Mouse (Mus musculus) midbrain, embryonic 12.5 days (tissue): ENCODE data around the gene Tmigd1. TPM values are rescaled to one million over a fixed set of nuclear protein-coding genes. Genes with fewer than 3 reads are reported as not detected.
A peak's percentile ranks its signal among the peaks of the same experiment; 100 is the strongest.
"Not testable (repeated sequence)": the region's sequence is repeated elsewhere in the genome, so short reads cannot be mapped to it uniquely, and the experiment has no call there.

Experiments used
- ATAC-seq: fragments of 200-750 bp; cut with Nextera tagmentation; 2 replicates; pipeline ENCODE4 v1.8.0; 2017; ENCODE audit warnings: low read depth, moderate TSS enrichment, moderate library complexity; ENCODE audit not compliant: low FRiP score
- H3K27ac ChIP-seq: fragments of 300-500 bp; sonication (generic); replicated peaks from 2 replicates; pipeline ENCODE4 v1.5.1; 2016; ENCODE audit warnings: mild to moderate bottlenecking
- H3K27me3 ChIP-seq: fragments of 300-500 bp; sonication (generic); 2 replicates; pipeline ENCODE4 v1.6.1; 2016; ENCODE audit warnings: mild to moderate bottlenecking
- H3K36me3 ChIP-seq: fragments of 300-500 bp; sonication (generic); 2 replicates; pipeline ENCODE4 v1.6.1; 2016
- H3K4me1 ChIP-seq: fragments of 300-500 bp; sonication (generic); 2 replicates; pipeline ENCODE4 v1.6.1; 2016
- H3K4me2 ChIP-seq: fragments of 300-500 bp; sonication (generic); replicated peaks from 2 replicates; pipeline ENCODE4 v1.6.1; 2016; ENCODE audit warnings: mild to moderate bottlenecking, moderate library complexity
- H3K4me3 ChIP-seq: fragments of 300-500 bp; sonication (generic); 2 replicates; pipeline ENCODE4 v1.5.1; 2016; ENCODE audit warnings: mild to moderate bottlenecking
- H3K9ac ChIP-seq: fragments of 300-500 bp; sonication (generic); replicated peaks from 2 replicates; pipeline ENCODE4 v1.6.1; 2016; ENCODE audit warnings: mild to moderate bottlenecking, moderate library complexity
- H3K9me3 ChIP-seq: fragments of 300-500 bp; sonication (generic); 2 replicates; pipeline ENCODE4 v1.6.1; 2016; ENCODE audit warnings: mild to moderate bottlenecking
- WGBS: fragments of 180-500 bp; shearing (Covaris S2); methylation state at CpG from one replicate; pipeline ENCODE4 v1.1.7; 2016; 5-methylcytosine and 5-hydroxymethylcytosine counted together
- polyA plus RNA-seq: library from polyadenylated mRNA; unstranded; fragments of >200 nt; fragmentation: Nextera tagmentation; extraction: Ambion mirVana; gene quantifications from 2 replicates; pipeline ENCODE4 v1.2.1, GENCODE M21; 2016

Tmigd1 gene
- polyA plus RNA-seq, 1 experiment from 2014 or later = not detected

- WGBS = 90% methylated on average over 2 of the region's 2 CpGs
- Histone ChIP-seq H3K27ac (no peak overlapping the region), H3K4me3 (no peak overlapping the region), H3K4me1 (no peaks in the 10 kb centered on the region), H3K9ac (no peak overlapping the region), H3K27me3 (no peaks in the 10 kb centered on the region), H3K4me2 (no peak overlapping the region), H3K36me3 (no peaks in the 10 kb centered on the region), H3K9me3 (no peaks in the 10 kb centered on the region)
- ATAC-seq = no peak
These were observed 2.4 kb downstream of the Tmigd1 start for GRCm38 (mm10) chr11:76904340-76904739.

DNA sequence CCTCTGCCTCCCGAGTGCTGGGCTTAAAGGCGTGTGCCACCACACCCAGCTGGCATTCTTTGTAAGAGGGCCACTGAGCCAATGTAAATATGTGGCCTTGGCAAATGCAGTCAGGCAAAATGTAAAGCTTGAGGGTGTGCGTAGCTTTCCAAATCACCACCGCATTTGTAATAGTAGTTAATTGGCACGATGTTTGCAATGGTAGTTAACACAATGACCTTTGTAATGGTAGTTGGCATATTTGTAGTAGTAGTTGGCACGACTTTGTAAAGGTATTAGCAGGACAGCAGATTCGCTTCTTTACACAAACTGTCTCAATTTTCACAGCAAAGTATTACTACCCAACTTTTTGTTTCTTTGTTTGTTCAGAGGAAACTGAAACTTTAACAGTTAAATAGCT, 6.7 kb downstream of the Tmigd1 start:
- 92% methylated on average over 7 of the region's 7 CpGs for WGBS
- Histone ChIP-seq H3K36me3 (no peaks in the 10 kb centered on the region), H3K4me3 (no peak overlapping the region), H3K4me1 (peaks cover 3% of the 10 kb centered on the region; the same call in 1 of the 2 replicates), H3K9ac (no peak overlapping the region), H3K4me2 (no peak overlapping the region), H3K9me3 (no peaks in the 10 kb centered on the region), H3K27me3 (no peaks in the 10 kb centered on the region), H3K27ac (no peak overlapping the region)
- no peak for ATAC-seq

DNA sequence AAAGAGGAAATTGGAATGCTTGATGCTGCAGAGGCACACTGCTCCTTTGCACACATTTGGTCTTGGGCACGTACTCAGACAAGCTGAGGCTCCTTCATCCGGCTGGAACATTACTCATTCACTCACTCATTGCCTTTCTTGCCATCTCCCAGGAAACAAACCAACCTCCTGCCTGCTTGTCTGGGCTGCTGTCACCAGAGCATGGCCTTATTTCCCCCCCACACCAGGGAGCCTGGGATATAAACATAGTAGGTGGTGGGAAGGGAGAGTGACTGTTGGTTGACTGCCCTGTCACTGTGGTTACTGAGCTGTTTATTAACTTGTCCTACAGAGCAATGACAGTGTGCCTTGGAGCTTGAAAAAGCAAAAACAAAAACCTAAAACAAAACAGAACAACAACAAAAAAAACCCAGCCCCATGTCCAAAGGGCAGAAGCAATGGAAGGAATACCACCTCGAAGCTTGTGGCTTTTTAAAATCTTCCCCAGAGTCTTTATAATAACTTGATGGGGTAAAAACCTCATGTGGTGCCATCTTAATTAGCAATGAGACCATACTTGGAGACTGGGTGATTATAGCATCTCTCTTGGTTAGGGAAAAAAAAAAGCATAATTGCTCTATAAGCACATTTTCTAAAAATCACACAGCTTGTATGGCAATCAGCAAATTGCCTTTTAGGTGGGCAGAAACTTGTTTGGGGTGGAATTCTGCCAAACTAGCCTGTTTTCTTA, 9.5 kb downstream of the Tmigd1 start:
- Histone ChIP-seq H3K27ac (no peak overlapping the region), H3K9ac (no peak overlapping the region), H3K9me3 (no peaks in the 10 kb centered on the region), H3K4me1 (peaks cover 3% of the 10 kb centered on the region; the same call in 1 of the 2 replicates), H3K4me3 (no peak overlapping the region), H3K4me2 (no peak overlapping the region), H3K27me3 (no peaks in the 10 kb centered on the region), H3K36me3 (no peaks in the 10 kb centered on the region)
- ATAC-seq = no peak
- WGBS = 43% methylated on average over 3 of the region's 3 CpGs

GRCm38 (mm10) chr11:76912055-76912395, 10.1 kb downstream of the Tmigd1 start:
- WGBS = 67% methylated on average over 7 of the region's 7 CpGs
- Histone ChIP-seq H3K4me1 (peaks cover 3% of the 10 kb centered on the region; the same call in 1 of the 2 replicates), H3K27me3 (no peaks in the 10 kb centered on the region), H3K4me2 (no peak overlapping the region), H3K27ac (no peak overlapping the region), H3K9ac (no peak overlapping the region), H3K9me3 (no peaks in the 10 kb centered on the region), H3K36me3 (no peaks in the 10 kb centered on the region), H3K4me3 (no peak overlapping the region)
- ATAC-seq = no peak

- H3K27ac ChIP-seq = no peak overlapping the region
- H3K4me1 ChIP-seq = peaks cover 3% of the 10 kb centered on the region; the same call in 1 of the 2 replicates
- no peaks in the 10 kb centered on the region for H3K9me3 ChIP-seq
- no peak overlapping the region for H3K4me2 ChIP-seq
- WGBS = 82% methylated on average over 7 of the region's 7 CpGs
- no peaks in the 10 kb centered on the region for H3K36me3 ChIP-seq
- no peaks in the 10 kb centered on the region for H3K27me3 ChIP-seq
- H3K9ac ChIP-seq = no peak overlapping the region
- H3K4me3 ChIP-seq = no peak overlapping the region
- ATAC-seq = no peak
These were observed 12.4 kb downstream of the Tmigd1 start for GRCm38 (mm10) chr11:76914366-76914765.

- Histone ChIP-seq H3K36me3 (no peaks in the 10 kb centered on the region), H3K27ac (no peak overlapping the region), H3K9ac (0 out of 2 replicates have a peak overlapping the region, but pooled peaks have one; percentile 31), H3K4me3 (no peak overlapping the region), H3K27me3 (no peaks in the 10 kb centered on the region), H3K9me3 (no peaks in the 10 kb centered on the region), H3K4me1 (no peaks in the 10 kb centered on the region), H3K4me2 (no peak overlapping the region)
- 53% methylated on average over 13 of the region's 13 CpGs for WGBS
- no peak for ATAC-seq
These were observed 14.7 kb downstream of the Tmigd1 start for GRCm38 (mm10) chr11:76916539-76917229.

DNA sequence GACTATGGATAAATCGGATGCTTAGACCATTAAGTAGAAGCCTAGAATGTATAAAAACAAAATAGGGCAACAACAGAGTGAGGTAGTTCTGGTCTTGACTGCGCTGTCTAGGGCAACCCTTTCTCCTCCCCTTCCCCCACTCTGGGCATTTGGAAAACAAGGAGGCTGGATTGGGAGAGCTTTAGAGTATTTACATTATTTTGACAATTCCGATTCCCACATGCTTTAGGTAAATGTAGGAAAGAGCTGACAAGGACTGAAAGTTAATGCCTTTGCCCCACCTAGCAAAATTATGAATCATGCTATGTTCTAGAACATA, 15.2 kb downstream of the Tmigd1 start:
- Histone ChIP-seq H3K27me3 (no peaks in the 10 kb centered on the region), H3K36me3 (no peaks in the 10 kb centered on the region), H3K4me2 (no peak overlapping the region), H3K9me3 (no peaks in the 10 kb centered on the region), H3K4me3 (no peak overlapping the region), H3K4me1 (no peaks in the 10 kb centered on the region), H3K27ac (no peak overlapping the region), H3K9ac (0 out of 2 replicates have a peak overlapping the region, but pooled peaks have one; percentile 31)
- no peak for ATAC-seq
- WGBS = 51% methylated on average over 3 of the region's 3 CpGs

GRCm38 (mm10) chr11:76920607-76921006, 18.6 kb downstream of the Tmigd1 start:
- Histone ChIP-seq H3K4me2 (no peak overlapping the region), H3K4me1 (no peaks in the 10 kb centered on the region), H3K9ac (no peak overlapping the region), H3K9me3 (no peaks in the 10 kb centered on the region), H3K4me3 (no peak overlapping the region), H3K27me3 (no peaks in the 10 kb centered on the region), H3K36me3 (no peaks in the 10 kb centered on the region), H3K27ac (no peak overlapping the region)
- no peak for ATAC-seq
- 59% methylated on average over 1 of the region's 1 CpGs for WGBS

DNA sequence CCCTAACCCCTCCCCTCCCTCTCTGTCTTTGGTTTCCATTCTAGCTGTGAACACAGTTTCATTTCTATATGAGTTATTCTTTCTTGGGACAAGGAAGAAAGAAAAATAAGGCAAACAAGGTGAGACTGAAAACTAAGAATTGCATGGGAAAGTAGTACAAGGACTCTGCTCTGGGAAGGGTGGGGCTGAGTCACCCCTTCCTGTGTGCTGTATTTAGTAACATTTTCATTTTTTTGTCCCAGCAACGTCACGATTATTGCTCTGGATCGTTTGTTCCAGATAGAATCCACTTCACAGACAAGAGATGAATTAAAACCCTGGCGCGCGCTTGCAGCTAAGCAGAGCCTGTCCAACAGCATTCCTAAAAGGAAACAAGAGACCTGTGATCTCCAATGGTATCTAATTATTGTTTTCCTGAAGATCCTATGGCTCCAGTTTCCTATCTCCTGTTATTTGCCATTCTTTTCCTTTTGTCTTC, 22.8 kb downstream of the Tmigd1 start, which contains the start of gene Blmh:
Blmh (plus strand) TSS at position 51 of the 478 bp plus-strand sequence.
- H3K4me3 ChIP-seq = no peak within 1 kb of the TSS
- H3K4me1 ChIP-seq = no peaks in the 10 kb centered on the region
- H3K4me2 ChIP-seq = no peak within 1 kb of the TSS
- H3K36me3 ChIP-seq = no peaks in the 10 kb centered on the region
- H3K9ac ChIP-seq = no peak within 1 kb of the TSS
- no peak within 1 kb of the TSS for H3K27ac ChIP-seq
- no peaks in the 10 kb centered on the region for H3K27me3 ChIP-seq
- H3K9me3 ChIP-seq = no peaks in the 10 kb centered on the region
- ATAC-seq = no peak
- 92% methylated on average over 6 of the region's 6 CpGs for WGBS

GRCm38 (mm10) chr11:76928586-76928985, 26.6 kb downstream of the Tmigd1 start:
- ATAC-seq, H3K27me3 ChIP-seq, H3K9me3 ChIP-seq, H3K4me1 ChIP-seq, H3K9ac ChIP-seq, H3K4me2 ChIP-seq, H3K27ac ChIP-seq, H3K4me3 ChIP-seq, H3K36me3 ChIP-seq: not testable (repeated sequence)
- WGBS = 91% methylated on average over 8 of the region's 8 CpGs

GRCm38 (mm10) chr11:76933209-76933608, 31.2 kb downstream of the Tmigd1 start:
- Histone ChIP-seq H3K4me3 (no peak overlapping the region), H3K4me1 (no peaks in the 10 kb centered on the region), H3K27me3 (no peaks in the 10 kb centered on the region), H3K4me2 (no peak overlapping the region), H3K9ac (no peak overlapping the region), H3K9me3 (no peaks in the 10 kb centered on the region), H3K27ac (no peak overlapping the region), H3K36me3 (no peaks in the 10 kb centered on the region)
- WGBS = 69% methylated on average over 3 of the region's 3 CpGs
- no peak for ATAC-seq

DNA sequence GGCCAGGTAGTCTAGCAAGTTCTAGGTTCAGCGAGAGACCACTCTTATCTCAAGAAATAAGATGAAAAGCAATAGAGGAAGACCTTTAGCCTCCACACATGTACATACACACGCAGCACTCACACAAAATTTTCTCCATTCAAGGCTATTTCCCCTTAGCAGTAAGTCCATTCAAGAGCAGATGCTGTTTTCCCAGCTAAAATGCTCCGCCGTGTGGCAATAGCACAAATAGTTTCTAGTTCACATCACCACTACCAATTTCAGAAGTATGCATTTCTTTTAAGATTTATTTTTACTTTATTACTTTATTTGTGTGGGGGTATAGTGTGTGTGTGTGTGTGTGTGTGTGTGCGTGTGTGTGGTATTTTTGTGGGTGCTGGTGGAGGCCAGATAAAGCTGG, 34.6 kb downstream of the Tmigd1 start:
- no peak overlapping the region for H3K27ac ChIP-seq
- H3K27me3 ChIP-seq = no peaks in the 10 kb centered on the region
- H3K9ac ChIP-seq = no peak overlapping the region
- no peak overlapping the region for H3K4me3 ChIP-seq
- H3K9me3 ChIP-seq = no peaks in the 10 kb centered on the region
- no peaks in the 10 kb centered on the region for H3K4me1 ChIP-seq
- ATAC-seq = no peak
- no peak overlapping the region for H3K4me2 ChIP-seq
- H3K36me3 ChIP-seq = no peaks in the 10 kb centered on the region
- 79% methylated on average over 5 of the region's 5 CpGs for WGBS
